Mouse (Mus musculus) kidney, postnatal 14 days (tissue): ENCODE data around the gene Sh2d5.

Experiments
- DNase-seq: peaks from one replicate; pipeline ENCODE4 v3.0.0; 2022; ENCODE audit warnings: mixed read lengths

Gene Sh2d5

GRCm38 (mm10) chr4:138250088-138250960 lies at the start of gene Sh2d5, which contains the start of gene Kif17:
Gene Sh2d5, plus strand, starts transcription at chr4:138250403.
Gene Kif17, plus strand, starts transcription at chr4:138250435.
- peak; percentile 80 for DNase-seq

GRCm38 (mm10) chr4:138200769-138201168 lies 49.4 kb upstream of the Sh2d5 start:
- no peak for DNase-seq

GRCm38 (mm10) chr4:138201696-138202095 lies 48.5 kb upstream of the Sh2d5 start:
- no peak for DNase-seq

- no peak for DNase-seq
Measured at GRCm38 (mm10) chr4:138210116-138210515, 40.1 kb upstream of the Sh2d5 start.

GRCm38 (mm10) chr4:138213861-138214260 lies 36.3 kb upstream of the Sh2d5 start:
- no peak for DNase-seq

- no peak for DNase-seq
Measured at GRCm38 (mm10) chr4:138215671-138216199, 34.5 kb upstream of the Sh2d5 start.

GRCm38 (mm10) chr4:138216200-138216890 lies 33.9 kb upstream of the Sh2d5 start, which contains the start of gene Hp1bp3:
Gene Hp1bp3, plus strand, starts transcription at chr4:138216296.
- peak; percentile 93 for DNase-seq

GRCm38 (mm10) chr4:138216891-138217392 lies 33.3 kb upstream of the Sh2d5 start:
- peak; percentile 99 for DNase-seq

GRCm38 (mm10) chr4:138217441-138217840 lies 32.8 kb upstream of the Sh2d5 start:
- DNase-seq = no peak

- DNase-seq = no peak
Measured at GRCm38 (mm10) chr4:138217951-138218685, 32.1 kb upstream of the Sh2d5 start.

GRCm38 (mm10) chr4:138219331-138219730 lies 30.9 kb upstream of the Sh2d5 start:
- no peak for DNase-seq

GRCm38 (mm10) chr4:138220761-138221160 lies 29.4 kb upstream of the Sh2d5 start:
- DNase-seq = no peak

GRCm38 (mm10) chr4:138221406-138221805 lies 28.8 kb upstream of the Sh2d5 start:
- no peak for DNase-seq

- no peak for DNase-seq
Measured at GRCm38 (mm10) chr4:138222396-138222795, 27.8 kb upstream of the Sh2d5 start.

- no peak for DNase-seq
Measured at GRCm38 (mm10) chr4:138223623-138224022, 26.6 kb upstream of the Sh2d5 start.

GRCm38 (mm10) chr4:138246756-138247665 lies 3.2 kb upstream of the Sh2d5 start:
- DNase-seq = no peak

- peak; percentile 26 for DNase-seq
Measured at GRCm38 (mm10) chr4:138251819-138252218, 1.6 kb downstream of the Sh2d5 start.

GRCm38 (mm10) chr4:138252231-138252630 lies 2.0 kb downstream of the Sh2d5 start:
- DNase-seq = no peak

- DNase-seq = no peak
Measured at GRCm38 (mm10) chr4:138257116-138257687, 7.0 kb downstream of the Sh2d5 start.

GRCm38 (mm10) chr4:138258663-138259062 lies 8.5 kb downstream of the Sh2d5 start:
- DNase-seq = no peak

- DNase-seq = no peak
Measured at GRCm38 (mm10) chr4:138259482-138259881, 9.3 kb downstream of the Sh2d5 start.
